Mouse (Mus musculus) C2C12 (cell line): ENCODE data around the gene Olfr497. TPM values are rescaled to one million over a fixed set of nuclear protein-coding genes. Genes with fewer than 3 reads are reported as not detected.

ENCODE experiments used
- H3K27me3 ChIP-seq: one replicate; pipeline ENCODE4 v1.6.1; 2011; ENCODE audit not compliant: control insufficient read depth, insufficient read depth, insufficient read length
- H3K36me3 ChIP-seq: one replicate; pipeline ENCODE4 v1.6.1; 2011; ENCODE audit not compliant: control insufficient read depth, insufficient read depth
- H3K4me3 ChIP-seq: one replicate; pipeline ENCODE4 v1.5.1; 2011; ENCODE audit warnings: mild to moderate bottlenecking, control low read depth; ENCODE audit not compliant: poor library complexity, insufficient read depth, severe bottlenecking
- H3K79me2 ChIP-seq: one replicate; pipeline ENCODE4 v1.6.1; 2011; ENCODE audit not compliant: control insufficient read depth, insufficient read depth
- H3K79me3 ChIP-seq: one replicate; pipeline ENCODE4 v1.6.1; 2011; ENCODE audit warnings: low read depth, control low read depth
- H3ac ChIP-seq: one replicate; pipeline ENCODE3; 2011; ENCODE audit warnings: low read depth; ENCODE audit not compliant: control insufficient read depth, insufficient read length
- CEBPB ChIP-seq: IDR thresholded peaks from one replicate; pipeline ENCODE4 v1.6.1; 2011; ENCODE audit warnings: low read depth, mild to moderate bottlenecking, control low read depth, moderate library complexity
- CTCF ChIP-seq: IDR thresholded peaks from one replicate; pipeline ENCODE4 v1.5.1; 2011; ENCODE audit not compliant: control insufficient read depth, insufficient read depth, insufficient read length
- FOSL1 ChIP-seq: IDR thresholded peaks from one replicate; pipeline ENCODE4 v1.8.0; 2011; ENCODE audit warnings: mild to moderate bottlenecking, low read length; ENCODE audit not compliant: poor library complexity, insufficient read depth, severe bottlenecking
- MAX ChIP-seq: IDR thresholded peaks from one replicate; pipeline ENCODE4 v1.6.1; 2011; ENCODE audit warnings: mild to moderate bottlenecking, control low read depth
- MYOD1 ChIP-seq: IDR thresholded peaks from one replicate; pipeline ENCODE4 v1.6.1; 2011; ENCODE audit warnings: low read depth; ENCODE audit not compliant: control insufficient read depth, insufficient read length
- MYOG ChIP-seq: IDR thresholded peaks from one replicate; pipeline ENCODE4 v1.6.1; 2011; ENCODE audit not compliant: control insufficient read depth, insufficient read length; ENCODE audit errors: extremely low read depth
- USF1 ChIP-seq: IDR thresholded peaks from one replicate; pipeline ENCODE4 v1.6.1; 2011; ENCODE audit warnings: low read depth, mild to moderate bottlenecking, control low read depth, moderate library complexity
- long read RNA-seq, 2 experiments: library from polyadenylated mRNA; unstranded; transcript quantifications; one replicate each; pipeline ENCODE4 v2.0.0; 2019 to 2020
- polyA plus RNA-seq: library from polyadenylated mRNA; unstranded; fragments of >200 nt; fragmentation: generic; extraction: Trizol; gene quantifications from one replicate; pipeline ENCODE4 v1.2.1, GENCODE M21; 2012; ENCODE audit warnings: missing spikeins

Olfr497 gene
- not detected for polyA plus RNA-seq
- long read RNA-seq, experiment 1, result 0 reads
- long read RNA-seq, experiment 2, result 0 reads

- Histone ChIP-seq H3K4me3 (no peak within 1 kb of the TSS), H3K79me3 (no peaks in the 10 kb centered on the region), H3K36me3 (no peaks in the 10 kb centered on the region), H3ac (no peak within 1 kb of the TSS), H3K79me2 (no peaks in the 10 kb centered on the region), H3K27me3 (no peaks in the 10 kb centered on the region)
- TF ChIP-seq CTCF, result no peak
- TF ChIP-seq MAX, result no peak
- TF ChIP-seq MYOD1, result no peak
Observed at GRCm38 (mm10) chr7:108420121-108420520, at the start of gene Olfr497. Gene Olfr497, plus strand, starts transcription at chr7:108420421.

DNA sequence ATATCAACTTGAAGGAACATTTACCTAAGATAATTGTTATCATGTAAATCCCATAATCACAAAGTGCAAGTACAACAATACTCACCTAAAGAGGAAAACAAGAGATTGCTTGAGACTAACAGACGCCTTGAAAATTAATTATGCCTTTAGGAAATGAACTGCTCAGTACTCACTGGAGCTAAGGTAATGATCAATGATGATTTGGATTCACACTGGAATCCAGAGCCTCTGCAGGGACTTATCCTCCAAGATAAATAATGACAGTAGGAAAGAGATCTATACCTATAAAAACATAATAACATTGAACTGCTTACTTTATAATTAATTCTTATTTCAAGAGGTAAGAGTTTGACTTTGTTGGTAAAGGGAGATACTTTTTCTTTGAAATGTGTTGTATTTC, 27.4 kb upstream of the Olfr497 start, which contains the start of gene Olfr495:
Gene Olfr495 (plus strand): TSS at position 301 of the 400 bp plus-strand sequence.
- Histone ChIP-seq H3K79me2 (no peaks in the 10 kb centered on the region), H3K4me3 (no peak within 1 kb of the TSS)
- no peak for TF ChIP-seq CEBPB

DNA sequence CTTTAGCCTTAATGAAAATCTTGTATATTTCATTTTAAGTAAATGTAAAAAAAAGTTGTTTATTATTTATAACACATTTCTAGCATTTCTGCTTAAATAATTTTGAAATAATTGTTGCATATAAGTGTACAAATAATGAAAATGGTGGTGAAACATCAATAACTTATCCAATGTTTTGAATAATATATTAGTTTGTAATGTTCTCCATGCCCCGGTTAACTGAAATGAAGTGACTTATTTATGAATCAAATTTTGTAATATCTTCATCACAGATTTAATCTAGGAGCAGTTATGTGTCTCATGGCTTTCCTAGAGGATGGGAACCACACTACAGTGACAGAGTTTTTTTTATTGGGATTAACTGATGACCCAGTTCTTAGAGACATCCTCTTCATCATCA, 44.8 kb downstream of the Olfr497 start, which contains the start of gene Olfr498:
Gene Olfr498 (plus strand): TSS at position 301 of the 400 bp plus-strand sequence.
- H3K79me2 ChIP-seq, result no peaks in the 10 kb centered on the region
- H3K4me3 ChIP-seq, result no peak within 1 kb of the TSS
- no peak within 1 kb of the TSS for H3ac ChIP-seq
- H3K36me3 ChIP-seq, result no peaks in the 10 kb centered on the region
- no peaks in the 10 kb centered on the region for H3K79me3 ChIP-seq
- TF ChIP-seq CTCF (no peak), USF1 (no peak), MYOD1 (no peak), MAX (no peak), FOSL1 (no peak), MYOG (no peak), CEBPB (no peak)
- H3K27me3 ChIP-seq, result no peaks in the 10 kb centered on the region

More for the DNA sequence above, 27.4 kb upstream of the Olfr497 start, which contains the start of gene Olfr495:
- Histone ChIP-seq H3ac (no peak within 1 kb of the TSS), H3K79me3 (no peaks in the 10 kb centered on the region), H3K27me3 (no peaks in the 10 kb centered on the region), H3K36me3 (no peaks in the 10 kb centered on the region)

Other genes starting within 250 kb of the Olfr497 start
- gene Olfr486, start 247.7 kb upstream of the Olfr497 start, polyA plus RNA-seq, result not detected
- not detected for gene Olfr487, start 205.8 kb upstream of the Olfr497 start, polyA plus RNA-seq
- not detected for gene Olfr488, start 162.1 kb upstream of the Olfr497 start, polyA plus RNA-seq
- gene Olfr490, start 131.5 kb upstream of the Olfr497 start, polyA plus RNA-seq, result not detected
- not detected for gene Olfr491, start 107.0 kb upstream of the Olfr497 start, polyA plus RNA-seq
- not detected for gene Olfr492, start 96.7 kb upstream of the Olfr497 start, polyA plus RNA-seq
- not detected for gene Olfr493, start 73.4 kb upstream of the Olfr497 start, polyA plus RNA-seq
- not detected for gene Olfr494, start 55.1 kb upstream of the Olfr497 start, polyA plus RNA-seq
- not detected for gene Olfr495, start 27.3 kb upstream of the Olfr497 start, polyA plus RNA-seq
- not detected for gene Olfr498, start 44.9 kb downstream of the Olfr497 start, polyA plus RNA-seq
- not detected for gene Olfr502, start 104.6 kb downstream of the Olfr497 start, polyA plus RNA-seq
- not detected for gene Olfr503, start 124.1 kb downstream of the Olfr497 start, polyA plus RNA-seq
- not detected for gene Olfr504, start 145.4 kb downstream of the Olfr497 start, polyA plus RNA-seq
- gene Olfr506, start 190.4 kb downstream of the Olfr497 start, polyA plus RNA-seq, result 0.01 TPM
- gene Olfr507, start 201.4 kb downstream of the Olfr497 start, polyA plus RNA-seq, result not detected
- gene Olfr508, start 209.6 kb downstream of the Olfr497 start, polyA plus RNA-seq, result not detected
- gene Olfr509, start 231.5 kb downstream of the Olfr497 start, polyA plus RNA-seq, result not detected
- gene Olfr510, start 246.0 kb downstream of the Olfr497 start, polyA plus RNA-seq, result not detected